Mouse (Mus musculus) gastrocnemius, postnatal 36 days (tissue): ENCODE measurements at regions not wholly inside any gene's neighbourhood (a gene's known extent, or its start where the extent isn't known, plus 50 kb on each side); places are given as distances from the start of the nearest gene placed in this dataset.

Experiments used
- DNase-seq, 2 experiments: peaks; one replicate each; pipeline ENCODE4 v3.0.0; 2022
- intact Hi-C: fragments of 180-260 bp; cut with DNase I; formaldehyde crosslinking; loops from one replicate; pipeline ENCODE4 v1.15.1; 2025

GRCm38 (mm10) chr7:138640492-138641165 lies 205.2 kb upstream of the Ppp2r2d start:
- no peak for DNase-seq
- intact Hi-C loops: no loop called here

GRCm38 (mm10) chr7:138639541-138639940 lies 206.3 kb upstream of the Ppp2r2d start:
- intact Hi-C loops: no loop called here
- DNase-seq: no peak

DNA sequence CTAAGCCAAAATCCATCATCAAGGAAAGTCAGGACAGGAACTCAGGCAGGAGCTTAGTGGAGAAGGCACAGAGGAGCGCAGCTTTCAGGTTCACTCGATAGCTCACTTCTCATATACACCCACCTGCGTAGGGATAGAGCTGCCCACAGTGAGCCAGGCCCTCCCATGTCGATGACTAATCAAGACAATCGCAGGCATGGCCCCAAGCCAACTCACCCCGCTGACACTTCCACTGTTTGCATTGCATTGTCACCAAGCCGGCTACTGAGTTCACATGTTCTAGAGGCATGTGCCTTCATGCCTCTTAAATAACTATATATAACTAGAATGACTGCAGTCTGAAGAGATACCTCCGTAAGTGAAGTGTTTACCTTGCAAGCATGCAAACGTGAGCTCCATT lies 219.8 kb upstream of the Ppp2r2d start:
- intact Hi-C loops: no loop called here
- no peak for DNase-seq

DNA sequence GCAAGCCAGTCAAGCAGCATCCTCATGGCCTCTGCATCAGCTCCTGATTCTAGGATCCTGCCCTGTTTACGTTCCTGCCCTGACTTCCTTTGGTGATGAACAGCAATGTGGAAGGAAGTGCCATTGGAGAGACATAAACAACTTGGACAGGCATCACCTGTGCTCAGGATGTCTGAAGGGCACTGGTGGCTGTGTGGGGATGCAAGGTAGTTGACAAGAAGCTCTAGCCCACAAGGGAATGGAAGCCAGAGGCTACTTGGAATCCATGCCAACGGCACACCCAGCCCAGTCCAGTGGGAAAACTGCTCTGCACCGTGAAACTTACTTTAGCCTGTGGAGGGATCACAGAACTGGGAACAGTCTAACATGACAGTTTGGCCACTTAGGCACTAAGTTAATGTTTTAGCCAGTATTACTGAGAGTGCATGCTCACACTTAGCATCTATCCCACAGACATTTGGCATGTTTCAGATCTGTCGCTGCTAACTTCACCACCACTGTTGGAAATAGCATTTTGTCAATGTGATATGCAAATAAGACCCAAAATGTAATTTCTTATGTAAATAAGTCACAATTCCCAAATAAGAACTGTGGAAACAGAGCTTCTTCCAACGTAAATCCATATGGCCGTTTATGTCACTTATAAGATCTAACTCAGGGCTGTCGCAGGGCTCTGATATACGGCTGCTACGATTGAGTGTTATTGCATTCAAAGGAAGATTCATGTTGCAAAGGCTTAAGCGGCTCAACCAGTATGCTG lies 223.5 kb upstream of the Tcerg1l start:
- intact Hi-C loops: no loop called here
- DNase-seq: no peak

DNA sequence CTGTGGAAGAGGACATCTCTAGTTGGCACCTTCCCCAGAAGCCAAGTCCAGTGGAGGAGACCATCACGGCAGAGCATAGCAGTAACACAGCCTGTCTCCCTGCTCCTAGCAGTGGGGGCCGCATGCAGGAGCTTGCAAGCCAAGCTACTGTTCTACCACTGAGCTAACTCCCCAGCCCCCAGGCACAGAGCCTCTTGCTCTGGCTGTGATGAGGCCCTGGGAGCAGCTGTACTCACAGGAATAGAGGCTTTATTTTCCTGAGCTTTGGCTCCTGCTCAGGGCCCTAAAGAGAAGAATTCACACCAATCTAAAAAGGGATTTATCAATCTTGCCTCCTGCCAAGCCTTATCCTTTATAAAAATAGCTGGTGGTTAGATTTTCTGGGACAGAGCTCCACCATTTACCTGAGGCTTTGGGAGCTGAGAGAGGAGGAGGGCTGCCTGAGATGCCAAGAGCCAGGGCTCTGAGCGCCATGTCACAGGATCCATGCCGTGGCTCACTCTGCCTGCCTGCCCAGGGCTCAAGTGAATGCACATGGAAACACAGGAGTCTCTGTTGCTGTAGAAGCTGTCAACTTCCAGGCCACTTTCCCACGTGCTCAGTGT lies 222.7 kb upstream of the Tcerg1l start:
- DNase-seq: no peak
- intact Hi-C loops: no loop called here

GRCm38 (mm10) chr7:138616468-138616867 lies 218.9 kb upstream of the Tcerg1l start:
- intact Hi-C loops: no loop called here
- DNase-seq: no peak

DNA sequence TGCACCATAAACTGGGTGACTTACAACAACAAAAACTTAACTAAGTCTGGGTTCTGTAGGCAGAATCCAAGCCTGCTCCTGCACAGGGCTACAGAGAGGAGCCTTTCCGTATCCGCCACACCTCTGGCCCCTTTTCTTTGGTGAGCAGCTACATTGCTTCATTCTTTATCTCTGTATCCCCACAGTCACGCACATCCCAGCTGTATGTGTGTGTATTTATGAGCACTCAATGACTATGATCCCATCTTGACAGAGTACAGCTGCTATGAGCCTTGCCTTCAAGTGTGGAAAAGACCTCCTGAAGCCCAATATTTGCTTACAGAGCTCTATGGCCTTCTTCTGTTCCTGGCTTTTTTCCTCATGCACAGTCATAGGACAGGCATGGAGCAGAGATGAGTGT lies 212.1 kb upstream of the Tcerg1l start:
- intact Hi-C loops: no loop called here
- DNase-seq: no peak

GRCm38 (mm10) chr7:138609124-138609523 lies 211.6 kb upstream of the Tcerg1l start:
- DNase-seq: no peak
- intact Hi-C loops: no loop called here

DNA sequence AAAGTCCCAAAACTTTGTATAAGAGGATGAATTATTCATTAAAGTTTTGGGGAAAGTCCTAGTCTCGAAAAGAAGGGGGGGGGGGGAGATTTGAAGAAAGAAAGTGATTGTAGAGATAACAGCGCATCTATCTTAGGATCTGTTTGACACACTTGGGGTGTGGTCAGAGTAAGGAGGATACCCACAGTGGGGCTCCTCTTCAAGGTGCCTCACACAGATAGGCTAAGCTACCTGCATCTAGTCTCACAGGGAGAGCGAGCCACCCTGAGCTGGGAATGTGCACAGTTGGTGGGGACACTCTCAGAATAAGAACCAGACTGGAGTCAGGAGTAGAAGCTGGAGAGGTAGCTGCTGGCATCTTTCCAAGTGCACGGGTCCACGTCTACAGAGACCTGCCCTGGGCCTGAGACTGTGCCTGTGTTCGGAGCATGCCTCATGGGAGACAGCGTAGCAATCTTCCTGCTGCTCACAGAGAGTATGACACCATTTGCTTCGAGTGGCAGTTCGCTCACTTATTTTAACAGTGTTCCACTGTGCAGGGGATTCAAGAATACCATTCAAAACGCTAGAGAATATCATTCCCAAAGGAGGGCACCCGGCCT lies 208.9 kb upstream of the Tcerg1l start:
- no peak for DNase-seq
- intact Hi-C loops: no loop called here

GRCm38 (mm10) chr7:138605923-138606322 lies 208.4 kb upstream of the Tcerg1l start:
- no peak for DNase-seq
- intact Hi-C loops: no loop called here

DNA sequence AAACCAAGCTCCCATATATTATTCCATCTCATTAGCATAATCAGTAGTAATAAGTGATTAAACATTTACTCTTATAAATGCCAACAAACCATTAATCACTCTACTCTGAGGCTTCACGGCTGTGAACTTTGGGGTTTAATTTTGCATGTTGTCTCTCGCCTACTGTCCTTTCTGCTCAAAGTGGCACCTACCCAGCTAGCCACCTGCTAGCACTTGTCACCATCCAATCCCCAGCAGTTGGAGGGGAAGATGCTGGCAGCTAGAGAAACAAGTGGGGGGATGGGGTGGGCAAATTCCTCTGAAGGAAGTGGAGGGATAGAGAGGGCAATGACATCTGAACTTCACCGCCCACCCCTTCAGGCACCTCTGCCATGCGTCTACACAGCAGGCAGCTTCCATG lies 204.2 kb upstream of the Tcerg1l start:
- intact Hi-C loops: no loop called here
- DNase-seq: no peak

DNA sequence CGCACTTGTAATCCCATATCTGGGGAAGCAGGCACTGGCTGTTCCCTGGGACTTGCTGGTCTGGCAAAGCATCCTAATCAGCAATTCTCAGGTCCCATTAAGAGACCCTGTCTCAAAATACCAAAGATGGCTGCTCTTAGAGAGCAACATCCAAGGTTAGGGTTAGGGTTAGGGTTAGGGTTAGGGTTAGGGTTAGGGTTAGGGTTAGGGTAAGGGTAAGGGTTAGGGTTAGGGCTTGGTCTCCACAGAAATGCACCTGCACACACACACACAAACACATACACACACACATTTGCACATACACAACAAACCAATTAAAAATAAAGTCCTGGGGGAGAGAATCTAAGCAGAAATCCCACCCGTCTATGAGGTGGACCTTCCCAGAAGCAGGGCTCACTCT lies 195.8 kb upstream of the Tcerg1l start:
- intact Hi-C loops: no loop called here
- no peak for DNase-seq

DNA sequence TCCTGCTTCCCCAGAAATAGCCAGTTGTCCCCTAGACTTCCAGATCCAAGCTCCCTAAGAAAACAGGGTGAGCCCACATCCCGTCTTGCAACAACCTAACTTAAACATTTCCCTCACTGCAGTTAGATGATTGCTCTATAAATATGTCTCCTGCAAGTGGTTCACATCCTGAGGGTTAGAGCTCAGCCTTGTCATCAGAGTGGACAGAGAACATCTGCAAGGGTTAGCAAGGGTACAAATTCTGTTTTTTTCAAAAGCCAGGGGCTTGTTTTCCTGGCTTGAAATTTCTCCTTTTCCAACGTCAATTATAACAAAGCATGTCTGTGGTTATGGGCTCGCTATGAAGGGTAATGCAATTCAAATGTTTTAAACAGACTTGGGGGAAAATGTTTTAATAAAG lies 169.8 kb upstream of the Tcerg1l start:
- intact Hi-C loops: no loop called here
- no peak for DNase-seq

GRCm38 (mm10) chr7:138551629-138552028 lies 154.1 kb upstream of the Tcerg1l start:
- no peak for DNase-seq
- intact Hi-C loops: no loop called here

DNA sequence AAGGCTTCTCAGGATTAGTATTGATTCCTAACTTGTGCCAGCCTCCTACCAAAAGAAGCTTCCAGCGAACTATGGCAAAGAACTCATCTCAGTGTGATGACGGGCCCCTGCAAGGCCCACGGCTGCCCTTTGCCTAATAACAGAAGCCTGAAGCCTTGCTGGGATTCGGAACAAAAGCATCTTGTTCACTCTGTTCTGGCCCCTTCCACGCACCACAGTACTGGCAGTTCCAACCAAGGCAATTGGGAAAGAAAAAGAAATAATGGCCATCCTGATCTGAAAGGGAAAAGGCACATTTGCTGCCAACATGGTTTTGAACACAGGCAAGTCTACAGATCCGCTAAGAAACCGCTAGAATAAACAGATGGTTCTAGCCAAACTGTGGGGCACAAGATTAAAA lies 150.4 kb upstream of the Tcerg1l start:
- intact Hi-C loops: no loop called here
- DNase-seq: no peak

GRCm38 (mm10) chr7:138538048-138538831 lies 140.7 kb upstream of the Tcerg1l start:
- no peak for DNase-seq
- intact Hi-C loops: no loop called here

DNA sequence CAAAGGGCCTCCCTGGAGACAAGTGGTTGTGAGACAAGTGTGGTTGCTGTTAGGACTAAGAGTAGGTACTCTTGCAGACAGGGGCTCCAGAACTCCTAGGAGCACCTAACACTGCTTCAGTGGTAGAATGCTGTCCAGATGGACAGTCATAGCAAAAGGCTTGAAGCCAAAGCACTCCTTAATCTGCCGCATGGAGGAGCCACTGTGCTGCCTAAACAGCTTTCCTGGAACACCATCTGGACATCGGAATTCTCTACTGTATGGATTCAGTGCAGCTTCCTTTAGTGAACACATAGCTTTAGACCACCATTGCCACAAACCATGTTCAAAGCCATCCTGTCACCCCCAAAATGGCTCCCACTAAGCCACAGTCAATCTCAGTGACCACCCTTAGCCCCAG lies 128.6 kb upstream of the Tcerg1l start:
- DNase-seq: no peak
- intact Hi-C loops: no loop called here

GRCm38 (mm10) chr7:138524936-138525335 lies 127.4 kb upstream of the Tcerg1l start:
- intact Hi-C loops: no loop called here
- no peak for DNase-seq

DNA sequence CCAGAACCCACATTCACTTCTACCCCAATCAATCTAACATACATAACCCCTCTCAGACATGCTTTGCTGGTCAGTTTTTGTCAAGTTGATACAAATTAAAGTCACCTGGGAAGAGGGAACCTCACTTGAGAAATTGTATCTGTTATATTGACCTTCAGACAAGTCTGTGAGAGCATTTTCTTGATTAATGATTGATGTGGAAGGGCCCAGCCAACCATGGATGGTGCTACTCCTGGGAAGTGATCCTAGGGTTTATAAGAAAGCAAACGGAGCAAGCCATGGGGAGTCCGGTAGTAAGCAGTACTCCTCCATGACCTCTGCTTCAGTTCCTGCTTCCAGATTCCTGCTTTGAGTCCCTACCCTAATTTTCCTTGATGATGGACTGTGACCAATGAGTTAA lies 116.6 kb upstream of the Tcerg1l start:
- intact Hi-C loops: no loop called here
- no peak for DNase-seq

GRCm38 (mm10) chr7:138505205-138505604 lies 107.7 kb upstream of the Tcerg1l start:
- no peak for DNase-seq
- intact Hi-C loops: no loop called here

DNA sequence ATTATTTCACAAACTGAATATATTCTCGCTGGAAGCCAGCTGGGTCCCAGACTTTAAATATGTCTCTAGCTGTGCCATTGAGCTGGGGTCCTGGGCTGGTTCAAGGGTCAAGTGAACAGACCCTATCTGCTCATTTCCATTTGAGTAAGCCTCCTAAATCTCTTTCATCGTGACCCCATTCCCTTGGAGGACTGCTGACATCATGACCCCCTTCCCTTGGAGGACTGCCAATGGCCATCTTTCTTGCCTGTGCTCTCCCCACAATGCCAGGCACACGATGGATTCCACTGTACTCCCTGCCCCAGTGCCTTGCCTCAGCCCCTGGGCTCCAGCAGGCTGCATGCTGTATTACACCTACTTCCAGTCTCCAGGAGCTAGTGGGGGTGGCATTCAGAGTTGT lies 106.5 kb upstream of the Tcerg1l start:
- no peak for DNase-seq
- intact Hi-C loops: no loop called here
